Mouse (Mus musculus): ENCODE results near the gene Pnliprp2.

Pnliprp2 gene

DNA sequence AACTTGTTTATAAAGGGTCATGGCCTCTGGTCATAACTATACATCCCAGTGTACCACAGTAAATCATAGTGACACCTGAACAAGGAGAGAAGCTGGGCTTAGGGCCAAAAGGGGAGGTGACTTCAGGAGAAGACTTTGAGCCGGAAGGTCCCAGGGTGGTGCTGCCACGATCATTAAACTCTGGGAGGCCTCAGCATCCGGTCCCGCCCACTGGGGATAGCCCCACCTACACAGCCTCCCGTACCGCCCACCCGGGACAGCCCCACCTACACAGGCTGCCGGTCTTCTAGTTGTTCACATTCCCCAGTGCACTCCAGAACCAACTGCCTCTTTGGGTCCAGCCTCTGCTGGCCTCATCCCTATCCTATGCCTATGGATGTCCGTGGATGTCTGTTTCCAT lies at the start of gene Pnliprp2:
Gene Pnliprp2, plus strand, starts transcription at position 297 of the 400 bp plus-strand sequence.
- no peak for DNase-seq (ENCODE audit: low read depth)

DNA sequence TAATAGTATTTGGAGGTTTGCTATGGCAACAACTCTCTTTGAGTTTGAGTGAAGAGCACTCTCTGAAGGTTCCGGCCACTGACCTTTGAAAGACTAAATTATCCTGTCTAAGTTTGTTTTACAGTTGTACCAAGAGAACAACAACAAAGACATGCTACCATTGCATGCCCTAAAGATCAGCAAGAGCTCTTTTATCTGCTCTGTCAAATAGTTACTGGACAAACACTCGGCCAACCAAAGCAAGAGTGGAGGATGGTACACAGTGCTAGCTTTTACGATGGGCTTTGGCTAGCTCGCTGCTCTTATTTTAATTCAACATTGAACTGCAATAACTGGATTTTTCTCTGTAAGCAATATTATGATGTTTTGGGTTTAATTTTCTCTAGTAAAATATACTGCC lies 41.6 kb upstream of the Pnliprp2 start:
- DNase-seq (ENCODE audit: low read depth), result no peak

DNA sequence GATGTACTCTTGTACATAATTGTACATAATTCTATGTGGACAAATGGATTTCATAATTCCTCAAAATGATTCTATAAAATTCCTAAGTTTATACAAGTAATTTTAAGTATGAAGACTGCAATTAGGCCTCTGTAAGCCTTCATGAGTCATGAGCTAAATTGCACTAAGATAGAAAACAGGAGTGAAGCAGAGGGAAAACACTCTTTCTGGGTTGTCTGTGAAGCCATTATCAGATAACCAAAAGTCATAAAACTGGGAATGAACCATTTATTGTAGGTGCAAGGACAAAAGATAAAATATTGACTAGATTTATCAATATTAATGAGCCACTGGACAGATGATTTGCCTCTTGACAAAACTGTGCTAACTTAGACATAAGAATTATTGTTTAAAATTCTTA lies 39.1 kb upstream of the Pnliprp2 start:
- no peak for DNase-seq (ENCODE audit: low read depth)

DNA sequence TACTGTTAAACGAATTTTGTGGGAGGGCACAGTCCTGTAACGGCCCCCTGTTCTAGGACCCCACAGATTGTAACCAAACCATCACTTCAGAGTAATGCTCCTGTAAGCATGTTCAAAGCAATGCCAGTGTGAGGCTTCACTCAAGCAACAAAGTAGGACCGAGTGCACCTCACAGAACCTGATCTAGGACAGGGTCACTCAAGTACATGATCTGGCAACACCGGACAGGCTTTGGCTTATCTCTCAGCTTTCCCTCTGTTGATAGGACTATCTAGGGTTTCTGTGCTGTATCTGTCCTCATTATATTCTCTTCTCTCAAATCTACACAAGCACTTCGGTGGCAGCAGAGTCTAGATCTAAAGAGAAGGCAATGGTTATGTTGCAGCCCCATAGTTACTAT lies 33.0 kb upstream of the Pnliprp2 start:
- DNase-seq (ENCODE audit: low read depth), result no peak

DNA sequence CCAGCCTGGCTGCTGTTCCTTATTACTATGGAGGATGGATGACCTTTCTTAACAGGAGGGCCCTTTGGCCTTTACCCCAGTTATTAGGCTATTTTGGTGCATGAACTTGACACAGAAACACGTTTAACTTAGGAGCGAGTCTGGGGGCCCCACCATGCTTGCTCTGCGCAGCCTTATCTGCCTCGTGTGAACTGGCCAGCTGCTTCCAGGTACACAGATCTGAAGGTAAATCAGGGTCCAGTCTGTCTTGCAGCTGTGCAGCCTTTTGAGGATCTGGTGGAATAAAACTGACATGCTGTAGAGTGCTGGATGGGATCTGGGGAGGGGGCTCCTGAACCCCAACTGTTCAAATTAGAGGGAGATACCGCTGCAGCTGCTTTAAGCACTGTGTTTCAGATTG lies 31.8 kb upstream of the Pnliprp2 start:
- no peak for DNase-seq (ENCODE audit: low read depth)

DNA sequence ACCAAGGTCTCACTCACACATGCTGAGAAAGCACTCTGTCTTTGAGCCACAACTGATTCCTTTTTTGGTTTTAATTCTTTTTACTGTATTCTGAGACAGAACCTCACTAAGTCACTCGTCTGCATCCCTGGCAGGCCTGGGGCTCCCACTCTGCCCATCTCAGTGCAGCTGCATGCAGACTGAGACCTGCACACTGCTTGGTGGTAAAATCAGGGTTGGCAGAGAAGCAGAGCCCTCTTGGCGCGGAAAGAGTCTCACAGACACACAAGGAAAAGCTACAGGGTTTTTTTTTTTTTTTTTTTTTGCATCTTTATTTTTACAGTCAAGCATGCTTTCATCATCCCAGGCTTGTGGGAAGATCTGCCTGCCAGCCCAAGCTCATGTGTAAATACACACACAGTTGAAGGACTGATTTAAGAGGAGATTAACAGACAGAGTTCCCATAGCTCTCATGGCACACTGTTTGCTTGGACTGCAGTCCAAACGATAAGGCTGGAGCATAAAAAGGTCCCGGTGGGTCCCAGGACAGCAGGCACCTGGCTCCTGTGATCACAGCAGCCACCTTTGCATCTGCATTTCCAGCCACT lies 31.0 kb upstream of the Pnliprp2 start, which contains the start of gene Pnliprp1:
Gene Pnliprp1, plus strand, starts transcription at position 443 of the 587 bp plus-strand sequence.
- no peak for DNase-seq (ENCODE audit: low read depth)

DNA sequence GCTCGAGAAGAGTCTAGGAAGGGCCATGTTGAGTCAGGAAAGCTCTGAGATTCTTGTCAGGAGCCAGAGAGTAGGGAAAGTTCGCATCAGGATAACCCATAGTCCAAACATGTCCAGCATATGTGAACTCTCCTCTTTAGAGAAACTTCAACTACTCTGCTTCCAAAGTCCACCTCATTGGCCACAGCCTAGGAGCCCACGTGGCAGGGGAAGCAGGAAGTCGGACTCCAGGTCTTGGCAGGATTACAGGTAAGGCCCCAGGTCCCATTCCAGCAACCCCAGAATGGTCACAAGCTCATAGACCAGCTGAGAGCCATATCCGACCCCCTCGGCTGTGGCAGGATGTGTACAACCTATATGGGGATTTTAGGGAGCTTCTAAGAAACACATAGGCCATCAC lies 26.3 kb upstream of the Pnliprp2 start:
- no peak for DNase-seq (ENCODE audit: low read depth)

DNA sequence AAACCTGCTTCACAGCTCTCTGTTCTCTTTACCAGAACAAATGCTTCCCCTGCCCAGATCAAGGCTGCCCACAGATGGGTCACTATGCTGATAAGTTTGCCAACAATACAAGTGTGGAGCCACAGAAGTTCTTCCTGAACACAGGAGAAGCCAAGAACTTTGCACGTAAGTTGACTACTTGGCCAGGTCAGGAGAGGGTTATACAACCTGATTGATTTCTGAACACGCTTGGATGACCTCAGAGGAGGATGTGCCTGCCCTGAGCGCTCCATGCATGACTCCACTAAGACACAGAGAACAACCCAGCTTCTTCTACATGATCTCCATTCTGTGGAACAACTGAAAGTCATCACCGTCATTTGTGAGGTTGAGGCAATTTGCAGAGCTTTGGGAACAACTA lies 21.4 kb upstream of the Pnliprp2 start:
- no peak for DNase-seq (ENCODE audit: low read depth)

DNA sequence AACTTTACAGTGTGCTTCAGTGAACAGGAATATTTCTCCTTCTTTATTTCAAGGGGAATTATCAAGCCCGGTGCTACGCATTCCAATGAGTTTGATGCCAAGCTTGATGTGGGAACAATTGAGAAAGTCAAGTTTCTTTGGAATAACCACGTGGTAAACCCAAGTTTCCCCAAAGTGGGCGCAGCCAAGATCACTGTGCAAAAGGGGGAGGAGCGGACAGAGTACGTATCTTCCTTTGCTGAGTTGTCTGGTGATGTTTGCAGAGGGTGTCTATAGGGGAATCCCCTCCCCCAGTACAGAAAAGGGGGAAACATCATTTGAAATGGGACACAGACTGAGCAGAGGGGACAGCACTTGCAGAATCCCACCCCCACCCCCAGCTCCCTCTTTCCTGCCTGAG lies 18.5 kb upstream of the Pnliprp2 start:
- no peak for DNase-seq (ENCODE audit: low read depth)

DNA sequence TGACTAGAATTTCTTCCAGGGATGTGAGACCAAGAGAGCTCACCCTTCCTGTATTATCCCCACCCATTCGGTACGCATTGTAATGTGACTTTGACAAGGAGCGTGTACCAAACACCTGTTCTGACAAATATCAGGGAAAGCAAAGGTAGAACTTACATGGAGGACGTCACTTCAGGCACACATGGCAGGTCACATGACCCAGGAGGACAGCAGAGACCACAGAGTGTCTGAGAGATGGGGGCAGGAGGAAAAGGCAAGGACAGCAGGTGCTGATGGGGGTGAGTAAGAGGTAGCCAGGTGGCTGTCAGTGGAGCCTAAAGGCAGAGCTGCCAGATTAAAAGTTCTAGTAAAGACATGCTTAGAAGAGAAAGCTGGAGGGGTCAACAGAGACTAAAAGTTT lies 16.8 kb upstream of the Pnliprp2 start:
- DNase-seq (ENCODE audit: low read depth), result no peak

DNA sequence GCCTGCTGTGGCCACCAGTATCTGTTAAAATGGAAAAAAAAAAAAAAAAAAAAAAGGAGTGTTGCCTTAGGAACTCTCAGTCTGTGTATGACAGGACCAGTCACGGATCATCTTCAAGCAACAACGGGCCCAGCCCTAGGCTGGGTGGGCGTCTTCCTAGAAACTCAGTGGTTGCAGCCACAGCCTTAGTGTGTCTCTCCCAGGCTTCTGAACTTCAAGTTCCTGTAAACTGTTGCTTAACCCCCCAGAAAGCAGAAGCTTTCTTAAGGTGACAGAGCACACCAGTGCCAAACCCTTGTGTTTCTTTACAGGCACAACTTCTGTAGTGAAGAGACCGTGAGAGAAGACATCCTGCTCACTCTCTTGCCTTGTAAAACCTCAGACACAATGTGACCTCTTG lies 15.8 kb upstream of the Pnliprp2 start:
- DNase-seq (ENCODE audit: low read depth), result no peak

DNA sequence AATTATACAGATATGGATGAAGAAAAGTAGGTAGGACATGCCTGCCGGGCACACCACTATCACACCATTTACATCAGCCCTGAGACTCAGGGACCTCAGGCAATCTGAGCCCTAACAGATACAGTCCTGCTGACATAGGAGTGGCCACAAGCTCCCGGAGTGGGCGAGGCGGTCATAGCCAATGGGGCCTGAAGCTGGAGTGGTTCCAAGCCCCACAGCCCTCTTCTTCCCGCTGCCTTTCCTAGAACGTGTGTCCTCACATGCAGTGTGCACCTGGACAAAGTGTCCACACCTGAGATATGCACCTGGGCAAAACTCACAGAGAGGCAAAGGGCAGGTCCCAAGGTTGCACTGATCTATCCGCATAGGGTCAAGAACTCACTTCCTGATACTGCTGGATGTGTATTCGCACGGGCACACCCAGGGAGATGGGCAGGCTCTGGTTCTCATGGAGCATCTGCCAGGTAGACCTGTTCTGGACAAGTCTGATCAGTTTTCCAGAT lies 12.0 kb upstream of the Pnliprp2 start:
- no peak for DNase-seq (ENCODE audit: low read depth)

DNA sequence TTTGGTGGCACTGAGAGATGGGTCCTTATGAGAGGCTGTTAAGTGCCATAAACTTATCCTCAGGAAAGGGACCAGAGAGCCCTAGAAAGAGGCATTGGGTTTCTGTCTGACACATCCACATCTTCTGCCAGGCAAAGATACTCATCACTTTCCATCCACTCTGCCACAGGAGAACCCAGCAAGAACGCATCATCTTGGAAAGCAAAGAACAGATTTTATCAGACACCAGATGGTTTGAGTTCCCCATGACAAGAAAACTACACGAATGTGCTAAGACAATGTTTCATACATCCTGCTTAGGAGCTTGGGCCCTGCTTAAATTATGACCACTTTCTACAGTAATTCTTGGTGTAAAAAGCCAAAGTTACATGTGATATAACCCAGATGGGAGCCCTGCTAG lies 8.7 kb upstream of the Pnliprp2 start:
- DNase-seq (ENCODE audit: low read depth), result no peak

DNA sequence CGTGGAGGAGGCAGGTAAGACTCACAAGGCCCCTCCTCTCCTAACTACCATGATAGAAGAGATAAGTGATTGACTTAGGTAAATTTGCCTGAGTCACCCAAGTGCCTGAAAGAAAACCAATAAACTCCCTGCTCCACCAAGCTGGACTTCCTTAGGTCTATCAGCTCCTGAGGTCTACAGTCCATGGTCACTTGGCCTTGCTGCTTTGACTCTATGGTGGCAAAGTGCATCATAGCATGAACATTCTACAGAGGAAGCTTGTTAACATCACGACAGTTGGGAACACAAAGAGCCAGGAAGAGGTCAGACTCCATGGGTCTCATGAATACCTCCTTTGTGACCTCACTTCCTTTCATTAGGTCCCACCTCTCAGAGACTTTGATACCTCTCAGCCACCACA lies 8.0 kb upstream of the Pnliprp2 start:
- DNase-seq (ENCODE audit: low read depth), result no peak

DNA sequence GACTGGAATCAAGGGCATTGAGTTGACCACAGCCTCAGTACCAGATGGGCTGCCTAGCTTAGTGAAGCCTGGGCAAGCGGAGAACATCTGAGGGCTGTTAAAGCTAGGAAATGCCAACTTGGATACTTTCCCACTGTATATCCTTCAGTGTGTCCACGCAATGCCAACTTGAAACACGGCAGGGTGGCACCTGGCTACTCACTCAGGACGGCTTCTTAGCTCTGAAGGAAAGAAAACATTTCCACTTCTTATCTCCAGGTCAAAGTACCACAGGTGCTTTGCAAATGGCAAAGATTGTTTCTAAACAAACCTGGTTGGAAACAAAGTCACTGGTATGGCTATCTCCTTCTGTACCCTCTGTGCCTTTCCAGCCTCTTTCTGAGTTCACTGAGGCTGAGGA lies 648 bp upstream of the Pnliprp2 start:
- no peak for DNase-seq (ENCODE audit: low read depth)

DNA sequence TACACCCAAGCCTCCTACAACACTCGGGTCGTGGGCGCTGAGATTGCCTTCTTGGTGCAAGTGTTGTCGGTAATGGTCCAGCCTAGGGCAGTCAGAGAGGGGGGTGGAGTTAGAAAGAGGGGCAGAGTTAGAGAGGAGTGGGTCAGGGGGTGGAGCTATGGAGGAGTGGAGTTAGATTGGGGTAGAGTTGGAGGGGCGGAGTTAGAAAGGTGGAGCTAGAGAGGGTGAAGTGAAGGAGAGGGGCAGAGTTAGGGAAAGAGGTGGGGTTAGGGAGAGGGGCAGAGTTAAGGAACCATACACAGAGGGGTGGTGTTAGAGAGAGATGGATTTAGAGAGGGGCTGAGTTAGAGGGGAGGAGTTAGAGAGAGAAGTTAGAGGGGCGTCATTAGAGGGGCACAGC lies 2.8 kb downstream of the Pnliprp2 start:
- DNase-seq (ENCODE audit: low read depth), result no peak

DNA sequence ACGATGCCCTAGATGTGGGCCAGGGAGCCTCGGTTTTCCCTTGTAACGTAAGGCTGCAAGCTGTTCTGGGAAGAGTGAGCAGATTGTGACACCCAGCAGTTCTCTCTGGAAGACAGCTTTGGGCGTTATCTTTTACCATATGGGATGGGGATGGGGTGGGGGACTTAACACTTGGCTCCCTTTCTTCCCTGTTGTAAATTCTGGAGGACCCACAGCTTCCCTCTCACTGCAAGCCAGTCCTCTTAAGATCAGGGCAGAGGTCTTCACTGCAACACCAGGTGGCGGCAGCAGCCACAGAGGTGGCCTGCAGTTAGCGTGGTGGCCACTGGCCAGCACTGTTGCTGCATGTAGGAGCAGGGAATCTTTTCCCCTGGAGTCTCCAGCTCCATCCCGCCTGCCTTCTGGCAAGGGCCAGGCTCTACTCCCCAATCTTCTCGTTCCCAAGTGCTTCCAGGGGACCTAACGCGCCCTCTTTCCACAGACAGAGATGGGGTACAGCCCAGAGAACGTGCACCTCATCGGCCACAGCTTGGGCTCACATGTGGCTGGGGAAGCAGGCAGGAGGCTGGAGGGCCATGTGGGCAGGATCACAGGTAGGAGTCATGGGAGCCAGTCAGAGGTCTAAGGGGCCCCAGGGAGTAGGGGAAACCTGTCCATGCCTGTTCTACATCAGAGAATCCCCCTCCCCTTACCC lies 3.5 kb downstream of the Pnliprp2 start:
- peak; percentile 20 for DNase-seq (ENCODE audit: low read depth)

DNA sequence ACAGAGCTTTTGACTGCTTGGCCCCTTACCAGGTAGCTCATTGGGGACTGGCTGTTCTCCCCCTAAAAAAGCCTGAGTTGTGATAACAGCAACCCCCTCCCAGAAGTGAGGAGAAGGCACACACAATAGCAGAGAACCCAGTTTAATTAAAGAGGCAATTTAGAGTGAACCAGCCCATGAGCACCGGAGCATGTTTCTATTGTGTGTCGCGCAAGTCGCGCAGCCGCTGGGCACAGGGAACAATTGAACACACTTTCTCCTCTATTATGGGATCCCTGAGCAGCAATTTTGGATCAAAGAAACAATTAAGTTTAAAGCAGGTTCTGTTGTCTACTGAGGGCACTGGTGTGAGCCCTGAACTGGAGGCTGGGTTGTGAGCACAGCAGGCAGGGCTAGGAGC lies 7.8 kb downstream of the Pnliprp2 start:
- no peak for DNase-seq (ENCODE audit: low read depth)

DNA sequence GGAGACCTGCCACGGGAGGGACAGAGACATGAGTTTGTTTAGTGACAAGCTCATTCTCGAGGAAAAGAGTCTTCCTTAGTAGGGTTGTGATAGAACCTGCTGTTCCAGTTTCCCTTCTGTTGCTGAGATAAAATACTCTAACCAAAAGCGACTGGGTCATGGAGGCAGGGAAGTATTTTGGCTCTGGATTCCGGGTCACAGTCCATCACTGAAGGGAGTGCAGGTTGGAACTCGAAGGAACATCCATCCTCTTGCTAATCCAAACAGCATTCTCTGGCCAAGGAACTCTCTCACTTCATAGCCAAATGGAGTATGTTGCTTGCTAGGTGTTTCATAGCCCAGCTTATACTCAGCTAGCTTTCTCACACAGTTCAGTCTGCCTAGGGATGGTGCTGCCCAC lies 16.9 kb downstream of the Pnliprp2 start:
- DNase-seq (ENCODE audit: low read depth), result no peak

DNA sequence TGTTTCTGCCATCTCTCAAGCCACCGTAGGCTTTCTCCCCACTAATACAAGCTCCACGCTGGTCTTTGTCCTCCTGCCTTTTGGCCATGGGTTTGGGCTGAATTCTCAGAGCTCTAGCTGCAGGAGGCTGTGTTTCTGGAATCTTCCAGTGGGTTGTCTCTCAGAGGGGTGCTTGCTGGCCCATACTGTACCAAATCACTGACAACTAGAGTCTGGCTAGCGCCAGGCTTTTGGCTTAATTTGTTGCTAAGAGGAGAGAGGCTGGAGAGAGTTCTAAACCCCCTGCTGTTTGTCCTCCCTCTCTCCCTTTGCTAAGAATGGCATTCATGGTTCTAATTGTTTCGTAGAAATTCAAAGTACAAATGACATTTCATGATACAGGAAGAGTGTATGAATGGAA lies 22.0 kb downstream of the Pnliprp2 start:
- DNase-seq (ENCODE audit: low read depth), result no peak

DNA sequence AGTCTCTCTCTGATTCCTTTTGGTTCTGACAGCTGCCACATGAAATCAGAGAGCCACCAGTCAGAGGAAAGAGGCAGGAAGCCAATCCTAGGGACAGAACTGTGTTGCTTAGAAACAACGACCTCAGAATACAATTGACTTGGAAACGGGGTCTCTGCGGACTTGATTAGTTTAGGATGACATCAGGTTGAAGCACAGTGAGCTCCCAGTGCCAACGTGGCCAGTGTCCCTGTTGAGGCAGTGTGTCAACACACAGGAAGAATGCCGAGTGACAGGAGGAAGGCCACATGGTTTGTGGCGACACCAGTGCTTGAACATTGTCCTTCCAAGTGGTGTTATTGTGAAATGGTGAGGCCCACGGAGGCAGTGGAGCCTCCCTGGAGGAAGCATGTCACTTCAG lies 24.4 kb downstream of the Pnliprp2 start:
- DNase-seq (ENCODE audit: low read depth), result no peak

DNA sequence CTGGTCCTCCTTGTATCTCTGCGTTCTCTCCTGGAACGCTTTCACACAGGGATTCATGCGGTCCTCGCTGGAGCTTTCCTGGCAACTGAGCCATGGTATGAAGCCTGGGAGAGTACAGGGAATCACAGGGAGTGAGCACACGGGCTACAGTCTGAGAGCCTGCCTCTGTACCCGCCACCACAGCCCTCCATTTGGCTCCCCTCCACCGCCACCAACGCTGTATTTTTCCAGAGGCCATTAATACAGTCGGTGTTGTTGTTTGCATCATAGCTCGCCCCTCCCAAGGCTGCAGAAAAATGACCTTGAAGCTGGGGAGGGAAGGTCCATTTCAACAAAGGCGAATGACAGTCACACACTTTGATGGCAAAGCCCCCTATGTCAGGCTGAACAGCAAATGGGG lies 29.7 kb downstream of the Pnliprp2 start:
- no peak for DNase-seq (ENCODE audit: low read depth)

DNA sequence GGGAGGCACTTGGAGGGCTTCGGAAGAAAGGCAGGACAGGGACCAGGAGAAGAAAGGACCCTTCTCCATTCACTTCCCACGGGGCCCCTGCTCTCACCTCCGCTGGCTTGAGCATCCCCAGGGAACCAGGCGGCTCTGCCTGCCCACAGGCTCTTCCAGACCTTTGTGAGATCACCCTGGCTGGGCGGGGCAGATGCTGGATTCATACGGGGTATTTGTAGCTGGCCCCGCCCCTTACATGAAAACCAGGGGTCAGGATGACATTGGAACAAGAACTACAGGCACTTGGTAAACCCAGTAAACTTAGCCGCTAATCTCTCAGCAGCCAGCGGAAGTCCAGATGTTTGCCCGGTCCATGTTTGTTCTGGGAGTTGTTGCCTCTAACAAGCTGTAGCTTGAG lies 34.8 kb downstream of the Pnliprp2 start, which contains the start of gene 1700019N19Rik:
Gene 1700019N19Rik, minus strand, starts transcription at position 178 of the 400 bp plus-strand sequence.
- DNase-seq (ENCODE audit: low read depth), result no peak

DNA sequence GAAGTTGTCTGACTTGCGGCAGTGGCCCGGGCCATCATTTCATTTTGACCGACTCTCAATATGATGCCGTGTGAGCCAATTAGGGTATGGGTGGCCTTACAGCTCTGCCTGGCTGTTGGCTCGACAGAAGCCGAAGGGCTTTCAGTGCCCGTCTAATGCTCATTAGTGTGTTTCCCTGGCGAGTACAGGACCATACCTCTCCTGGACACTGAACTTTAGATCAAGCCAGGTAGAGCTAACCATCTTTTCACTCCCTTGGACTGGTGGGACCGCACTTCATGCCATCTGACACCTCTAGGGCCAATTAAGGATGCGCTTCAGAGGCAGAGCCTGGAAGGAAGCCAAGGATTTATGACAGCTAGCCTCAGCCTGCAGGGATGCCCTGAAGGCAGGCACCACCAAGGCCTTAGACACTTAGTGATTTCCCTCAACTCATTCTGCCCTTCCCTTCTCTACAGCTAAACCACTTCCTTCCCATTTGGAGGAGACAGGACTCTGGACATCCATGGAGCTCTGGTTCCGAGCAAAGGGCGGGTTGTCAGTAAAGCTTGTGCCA lies 35.7 kb downstream of the Pnliprp2 start:
- no peak for DNase-seq (ENCODE audit: low read depth)

Data from fibroblast of lung, adult 2 months (primary cell).